Mouse (Mus musculus) liver, adult 2 months (tissue): ENCODE measurements at regions not wholly inside any gene's neighbourhood (a gene's known extent, or its start where the extent isn't known, plus 50 kb on each side); places are given as distances from the start of the nearest gene placed in this dataset.

ENCODE experiments used
- DNase-seq: peaks from one replicate; pipeline ENCODE4 v3.0.0-alpha.2; 2011; ENCODE audit warnings: low read depth, low spot score; ENCODE audit errors: extremely low read depth
- H3K27ac ChIP-seq: fragments of 200-500 bp; replicated peaks from 2 replicates; pipeline ENCODE4 v1.5.1; 2012; ENCODE audit warnings: low read depth, mild to moderate bottlenecking, control low read depth, inconsistent platforms, low read length; ENCODE audit not compliant: insufficient read depth
- H3K27me3 ChIP-seq: fragments of 200-500 bp; 2 replicates; pipeline ENCODE4 v1.6.1; 2012; ENCODE audit warnings: mild to moderate bottlenecking, moderate library complexity, low read length, inconsistent platforms; ENCODE audit not compliant: control insufficient read depth, insufficient read depth
- H3K36me3 ChIP-seq: fragments of 200-500 bp; 2 replicates; pipeline ENCODE4 v1.6.1; 2012; ENCODE audit warnings: low read length, inconsistent platforms; ENCODE audit not compliant: control insufficient read depth, insufficient read depth
- H3K4me1 ChIP-seq: fragments of 200-500 bp; 2 replicates; pipeline ENCODE4 v1.6.1; 2011; ENCODE audit warnings: low read length; ENCODE audit not compliant: control insufficient read depth, insufficient read depth
- H3K4me3 ChIP-seq: fragments of 200-500 bp; 2 replicates; pipeline ENCODE4 v1.5.1; 2011; ENCODE audit warnings: low read depth, mild to moderate bottlenecking, control low read depth, low read length, moderate library complexity; ENCODE audit not compliant: insufficient read depth
- H3K79me2 ChIP-seq: fragments of 200-500 bp; 2 replicates; pipeline ENCODE4 v1.6.1; 2012; ENCODE audit warnings: inconsistent platforms, mild to moderate bottlenecking, low read length, moderate library complexity; ENCODE audit not compliant: control insufficient read depth, insufficient read depth
- H3K9ac ChIP-seq: fragments of 200-500 bp; 2 replicates; pipeline ENCODE4 v1.6.1; 2012; ENCODE audit warnings: low read depth, mild to moderate bottlenecking, control low read depth, inconsistent platforms, low read length
- CTCF ChIP-seq: fragments of 200-500 bp; IDR thresholded peaks from 2 replicates; pipeline ENCODE4 v1.5.1; 2011; ENCODE audit warnings: low read depth, low read length, control low read depth
- POLR2A ChIP-seq: fragments of 200-500 bp; IDR thresholded peaks from 2 replicates; pipeline ENCODE4 v1.6.1; 2011; ENCODE audit warnings: low read length, control low read depth; ENCODE audit not compliant: insufficient read depth; ENCODE audit errors: extremely low read depth
- WGBS: fragments of 180-500 bp; shearing (Covaris S2); methylation state at CpG from one replicate; pipeline ENCODE4 v1.1.7; 2018; 5-methylcytosine and 5-hydroxymethylcytosine counted together

DNA sequence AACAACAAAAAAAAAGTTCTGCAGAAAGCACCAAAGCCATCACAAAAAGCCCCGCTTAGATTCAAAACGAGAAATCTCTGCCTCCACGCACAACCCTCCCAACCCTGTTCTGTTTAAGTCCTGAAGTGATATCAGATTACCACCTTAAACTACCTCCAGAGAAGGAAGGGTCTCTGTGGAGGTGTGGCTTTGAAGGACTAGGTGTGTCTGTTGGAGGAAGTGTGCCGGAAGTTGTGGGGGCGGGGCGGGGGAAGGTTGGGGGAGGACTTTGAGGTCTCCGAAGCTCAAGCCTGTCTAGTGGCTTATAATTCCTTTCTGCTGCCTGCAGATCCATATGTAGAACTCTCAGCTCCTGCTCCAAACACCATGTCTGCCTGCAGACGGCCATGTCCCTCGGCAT lies 173.6 kb downstream of the Mreg start:
- Histone ChIP-seq H3K79me2 (no peaks in the 10 kb centered on the region), H3K9ac (no peak overlapping the region), H3K4me3 (no peak overlapping the region), H3K4me1 (peaks cover 2% of the 10 kb centered on the region; the same call in 1 of the 2 replicates), H3K27ac (no peak overlapping the region), H3K27me3 (no peaks in the 10 kb centered on the region), H3K36me3 (no peaks in the 10 kb centered on the region)
- 82% methylated on average over 9 of the region's 9 CpGs for WGBS
- TF ChIP-seq CTCF (no peak), POLR2A (no peak)
- no peak for DNase-seq

DNA sequence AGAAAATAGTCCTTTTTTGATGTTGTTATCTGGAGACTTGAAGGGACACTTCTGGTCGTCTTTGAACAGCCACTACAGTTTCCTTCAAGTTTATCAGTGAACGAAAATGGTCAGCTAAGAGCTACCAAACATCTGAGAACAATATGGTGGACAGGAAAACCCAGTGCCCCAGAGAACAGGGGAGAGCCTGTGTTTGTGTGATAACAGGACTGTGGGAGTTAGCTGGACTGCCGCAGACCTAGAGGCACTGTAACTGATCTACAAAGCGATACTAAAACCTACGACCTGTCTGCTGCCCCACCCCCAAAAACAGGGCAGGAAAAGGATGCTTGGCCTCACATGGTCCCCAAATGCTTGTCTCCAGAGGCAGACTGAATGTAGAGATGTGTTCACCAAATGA lies 175.5 kb downstream of the Mreg start:
- TF ChIP-seq POLR2A = no peak
- no peak for TF ChIP-seq CTCF
- Histone ChIP-seq H3K79me2 (no peaks in the 10 kb centered on the region), H3K27me3 (no peaks in the 10 kb centered on the region), H3K4me3 (no peak overlapping the region), H3K27ac (no peak overlapping the region), H3K36me3 (no peaks in the 10 kb centered on the region), H3K9ac (no peak overlapping the region), H3K4me1 (peaks cover 2% of the 10 kb centered on the region; the same call in 1 of the 2 replicates)
- 74% methylated on average over 5 of the region's 5 CpGs for WGBS
- DNase-seq = no peak

DNA sequence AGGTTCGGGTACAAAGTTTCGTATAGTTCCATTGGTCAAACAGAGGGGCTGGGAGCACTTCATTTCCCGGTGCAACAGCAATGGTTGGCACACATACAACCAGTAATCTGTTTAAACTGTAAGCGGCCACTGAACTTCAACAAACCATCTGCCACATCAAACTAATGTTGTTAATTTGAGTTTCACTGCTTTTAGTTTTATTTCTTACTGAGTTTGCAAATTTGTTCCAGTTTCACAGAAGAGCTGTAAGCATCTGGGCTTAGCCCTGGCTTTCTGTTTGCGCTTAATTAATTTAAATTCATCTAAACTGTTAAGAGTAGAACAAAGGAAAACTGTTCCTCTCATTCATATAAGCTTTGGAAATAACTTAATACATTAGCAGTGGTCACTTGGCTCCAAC lies 176.0 kb downstream of the Mreg start:
- no peak for TF ChIP-seq POLR2A
- TF ChIP-seq CTCF = no peak
- H3K27me3 ChIP-seq = no peaks in the 10 kb centered on the region
- 34% methylated on average over 5 of the region's 5 CpGs for WGBS
- H3K36me3 ChIP-seq = no peaks in the 10 kb centered on the region
- no peak overlapping the region for H3K9ac ChIP-seq
- H3K4me3 ChIP-seq = no peak overlapping the region
- no peak overlapping the region for H3K27ac ChIP-seq
- no peaks in the 10 kb centered on the region for H3K79me2 ChIP-seq
- DNase-seq = peak; percentile 71
- peaks cover 2% of the 10 kb centered on the region; the same call in 1 of the 2 replicates for H3K4me1 ChIP-seq

DNA sequence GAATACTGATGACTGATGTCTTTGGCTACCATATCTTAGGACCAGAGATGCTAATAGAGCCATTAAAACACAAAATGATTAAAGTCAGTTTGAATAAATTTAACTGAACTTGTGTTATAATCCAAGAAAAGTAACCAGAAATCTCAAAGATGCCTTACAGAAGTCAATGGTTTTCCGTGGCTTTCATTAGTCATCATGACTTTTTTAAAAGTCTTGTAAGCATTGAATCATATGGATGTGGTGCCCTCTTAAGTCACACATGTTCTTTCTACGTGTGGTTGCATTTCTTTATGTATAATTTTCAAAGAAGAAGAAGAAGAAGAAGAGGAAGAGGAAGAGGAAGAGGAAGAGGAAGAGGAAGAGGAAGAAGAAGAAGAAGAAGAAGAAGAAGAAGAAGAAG lies 178.2 kb downstream of the Mreg start:
- no peak overlapping the region for H3K27ac ChIP-seq
- no peak overlapping the region for H3K4me3 ChIP-seq
- no peak for TF ChIP-seq POLR2A
- DNase-seq = no peak
- H3K36me3 ChIP-seq = no peaks in the 10 kb centered on the region
- H3K27me3 ChIP-seq = no peaks in the 10 kb centered on the region
- peaks cover 2% of the 10 kb centered on the region; the same call in 1 of the 2 replicates for H3K4me1 ChIP-seq
- no peak overlapping the region for H3K9ac ChIP-seq
- H3K79me2 ChIP-seq = no peaks in the 10 kb centered on the region
- 93% methylated on average over 2 of the region's 2 CpGs for WGBS

DNA sequence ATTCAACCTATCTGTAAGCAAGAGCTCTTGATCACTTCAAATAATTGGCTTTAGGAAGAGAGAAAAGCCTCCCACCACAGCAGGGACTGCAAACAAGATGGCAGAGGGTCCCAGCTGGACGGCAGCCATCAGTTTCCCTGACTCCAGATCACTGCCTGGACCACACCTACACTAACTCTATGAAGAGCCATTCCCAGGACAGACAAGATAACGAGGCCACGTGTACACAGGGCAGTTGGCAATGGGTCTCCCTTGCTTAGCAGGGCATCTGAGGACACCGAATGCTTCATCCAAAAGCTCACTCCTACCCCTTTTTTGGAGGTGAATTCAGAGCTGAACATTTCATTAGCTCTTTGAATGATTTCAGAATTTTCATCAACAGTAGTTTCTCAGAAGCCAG lies 179.9 kb downstream of the Mreg start:
- DNase-seq = peak; percentile 92
- TF ChIP-seq CTCF (no peak), POLR2A (no peak)

DNA sequence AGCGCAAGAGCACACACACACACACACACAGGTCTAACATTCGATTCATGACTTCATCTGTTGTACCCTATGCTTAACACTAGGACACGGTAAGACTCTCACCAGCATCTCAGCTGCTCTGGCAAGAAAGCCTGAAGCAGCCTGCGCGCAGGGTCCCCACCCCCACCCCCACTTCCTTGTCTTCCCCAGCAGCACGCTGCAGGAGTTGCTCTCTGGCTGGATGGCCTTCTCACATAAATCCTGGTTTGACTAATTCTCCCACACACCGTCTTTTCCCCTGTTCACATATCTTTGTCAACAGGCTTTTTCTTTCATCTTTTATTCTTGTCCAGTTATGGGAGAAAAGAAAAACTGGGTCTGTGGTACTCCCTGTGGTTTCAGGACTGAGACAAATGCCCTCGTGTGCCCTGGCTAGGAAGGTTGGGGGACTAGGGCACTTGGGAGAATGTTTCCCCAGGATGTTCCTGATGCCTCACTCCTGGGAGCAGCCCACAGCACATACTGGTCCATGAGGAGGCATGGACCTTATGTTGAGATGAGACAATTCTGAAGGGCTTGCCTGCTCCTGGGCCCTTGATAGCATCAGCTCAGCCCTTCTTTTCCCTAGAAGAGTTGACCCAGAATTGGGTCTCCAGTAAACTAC lies 181.2 kb downstream of the Mreg start:
- Histone ChIP-seq H3K4me1 (peaks cover 7% of the 10 kb centered on the region; the same call in 1 of the 2 replicates), H3K4me3 (no peak overlapping the region), H3K27me3 (no peaks in the 10 kb centered on the region), H3K27ac (no peak overlapping the region), H3K79me2 (no peaks in the 10 kb centered on the region), H3K36me3 (no peaks in the 10 kb centered on the region), H3K9ac (no peak overlapping the region)
- 89% methylated on average over 8 of the region's 8 CpGs for whole genome bisulfite sequencing
- no peak for DNase-seq
- no peak for TF ChIP-seq CTCF

More for the DNA sequence above, 179.9 kb downstream of the Mreg start:
- H3K4me1 ChIP-seq = peaks cover 2% of the 10 kb centered on the region; the same call in 1 of the 2 replicates
- no peak overlapping the region for H3K9ac ChIP-seq
- H3K27ac ChIP-seq = peak overlapping the region; percentile 56
- WGBS = 25% methylated on average over 4 of the region's 4 CpGs
- H3K79me2 ChIP-seq = no peaks in the 10 kb centered on the region
- H3K27me3 ChIP-seq = no peaks in the 10 kb centered on the region
- H3K4me3 ChIP-seq = no peak overlapping the region
- no peaks in the 10 kb centered on the region for H3K36me3 ChIP-seq
